Mouse (Mus musculus) liver, postnatal 0 days (tissue): ENCODE measurements at regions not wholly inside any gene's neighbourhood (a gene's known extent, or its start where the extent isn't known, plus 50 kb on each side); places are given as distances from the start of the nearest gene placed in this dataset.

Experiments used
- ATAC-seq: fragments of 200-750 bp; cut with Nextera tagmentation; 2 replicates; pipeline ENCODE4 v1.8.0; 2017; ENCODE audit warnings: mild to moderate bottlenecking, moderate library complexity
- DNase-seq: peaks from one replicate; pipeline ENCODE4 v3.0.0-alpha.2; 2016
- H3K27ac ChIP-seq: fragments of 300-500 bp; sonication (generic); 2 replicates; pipeline ENCODE4 v1.5.1; 2014; ENCODE audit warnings: antibody characterized with exemption, moderate library complexity, mild to moderate bottlenecking, low read depth
- H3K27me3 ChIP-seq: fragments of 300-500 bp; sonication (generic); 2 replicates; pipeline ENCODE4 v1.6.1; 2014; ENCODE audit warnings: low read length, control low read depth, mixed read lengths; ENCODE audit not compliant: insufficient read depth
- H3K36me3 ChIP-seq: fragments of 300-500 bp; sonication (generic); replicated peaks from 2 replicates; pipeline ENCODE4 v1.6.1; 2014; ENCODE audit warnings: mild to moderate bottlenecking, control low read depth, low read length, moderate library complexity, mixed read lengths; ENCODE audit not compliant: insufficient read depth
- H3K4me1 ChIP-seq: fragments of 300-500 bp; sonication (generic); 2 replicates; pipeline ENCODE4 v1.6.1; 2014; ENCODE audit warnings: antibody characterized with exemption, mild to moderate bottlenecking, control low read depth; ENCODE audit not compliant: insufficient read depth
- H3K4me2 ChIP-seq: fragments of 300-500 bp; sonication (generic); 2 replicates; pipeline ENCODE4 v1.6.1; 2014; ENCODE audit warnings: low read depth, mild to moderate bottlenecking, low read length, moderate library complexity, mixed read lengths
- H3K4me3 ChIP-seq: fragments of 300-500 bp; sonication (generic); 2 replicates; pipeline ENCODE4 v1.5.1; 2014; ENCODE audit warnings: low read depth, low read length
- H3K9ac ChIP-seq: fragments of 300-500 bp; sonication (generic); replicated peaks from 2 replicates; pipeline ENCODE4 v1.6.1; 2014; ENCODE audit warnings: mild to moderate bottlenecking, moderate library complexity
- H3K9me3 ChIP-seq: fragments of 300-500 bp; sonication (generic); 2 replicates; pipeline ENCODE4 v1.6.1; 2016; ENCODE audit warnings: mild to moderate bottlenecking, control low read depth, low read length, mixed read lengths
- CTCF ChIP-seq: sonication (generic); IDR thresholded peaks from 2 replicates; pipeline ENCODE4 v1.5.1; 2016; ENCODE audit warnings: antibody characterized with exemption, low read depth
- EP300 ChIP-seq: IDR thresholded peaks from 2 replicates; pipeline ENCODE4 v1.6.1; 2016; ENCODE audit warnings: antibody characterized with exemption, low read depth, mild to moderate bottlenecking
- WGBS: fragments of 180-500 bp; shearing (Covaris S2); extraction: QIAGEN DNeasy Blood & Tissue Kit; methylation state at CpG from one replicate; pipeline ENCODE4 v1.1.7; 2014; ENCODE audit not compliant: insufficient replicate concordance; 5-methylcytosine and 5-hydroxymethylcytosine counted together

DNA sequence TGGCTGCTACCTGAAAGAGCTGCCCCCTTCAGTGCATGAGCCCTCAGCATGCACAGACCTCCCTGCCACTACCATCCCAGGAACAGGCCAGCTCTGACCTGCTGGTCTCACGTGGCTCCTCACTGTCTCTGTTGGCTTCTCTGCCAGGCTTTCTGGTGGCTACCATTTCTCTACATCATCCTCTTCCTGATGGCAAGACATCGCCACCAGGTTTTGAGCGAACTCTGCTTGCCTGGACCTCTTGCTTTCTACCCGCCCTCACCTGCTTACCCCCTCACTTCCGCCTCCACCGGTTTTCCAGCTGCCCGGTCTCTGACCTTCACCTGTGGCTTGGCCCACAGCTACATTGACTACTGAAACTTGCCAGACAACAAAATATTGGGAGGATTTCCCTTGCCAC lies 50.7 kb upstream of the Cachd1 start:
- H3K4me3 ChIP-seq, result no peak overlapping the region
- whole genome bisulfite sequencing, result 72% methylated on average over 7 of the region's 7 CpGs
- H3K4me1 ChIP-seq, result no peaks in the 10 kb centered on the region
- no peak for DNase-seq
- H3K9me3 ChIP-seq, result no peaks in the 10 kb centered on the region
- H3K36me3 ChIP-seq, result no peaks in the 10 kb centered on the region
- H3K27me3 ChIP-seq, result no peaks in the 10 kb centered on the region
- ATAC-seq, result no peak
- no peak overlapping the region for H3K9ac ChIP-seq
- TF ChIP-seq EP300 (no peak), CTCF (no peak)
- no peak overlapping the region for H3K27ac ChIP-seq
- no peak overlapping the region for H3K4me2 ChIP-seq

- TF ChIP-seq CTCF (no peak), EP300 (no peak)
- DNase-seq, result no peak
- H3K4me1 ChIP-seq, result no peaks in the 10 kb centered on the region
- ATAC-seq, result no peak
- 69% methylated on average over 6 of the region's 6 CpGs for WGBS
- no peak overlapping the region for H3K4me3 ChIP-seq
- H3K4me2 ChIP-seq, result no peak overlapping the region
- no peaks in the 10 kb centered on the region for H3K9me3 ChIP-seq
- no peaks in the 10 kb centered on the region for H3K36me3 ChIP-seq
- no peaks in the 10 kb centered on the region for H3K27me3 ChIP-seq
- no peak overlapping the region for H3K27ac ChIP-seq
- no peak overlapping the region for H3K9ac ChIP-seq
Measured at GRCm38 (mm10) chr4:100726496-100726895, 50.0 kb upstream of the Cachd1 start.
